Mouse (Mus musculus) Patski (cell line): ENCODE results near the gene Gm4216. TPM values are rescaled to one million over a fixed set of nuclear protein-coding genes. Genes with fewer than 3 reads are reported as not detected.
"Not testable (repeated sequence)": the region's sequence is repeated elsewhere in the genome, so short reads cannot be mapped to it uniquely, and the experiment has no call there.

Source experiments
- ATAC-seq: fragments of 100-300 bp; one replicate; pipeline ENCODE4 v1.8.0; 2021
- CTCF ChIA-PET: fragments of 350-600 bp; sonication (Branson Sonifier 250); formaldehyde crosslinking; loops from one replicate; lab custom pipeline; 2022; ENCODE audit warnings: inconsistent platforms; lab: Charles Lee
- POLR2A ChIA-PET: fragments of 350-600 bp; sonication (Branson Sonifier 250); formaldehyde crosslinking; loops from one replicate; lab custom pipeline; 2022; ENCODE audit warnings: antibody characterized with exemption, inconsistent platforms; lab: Charles Lee
- DNase-seq: peaks from one replicate; pipeline ENCODE4 v3.0.0-alpha.2; 2011; ENCODE audit warnings: low read depth, low spot score
- H3K27me3 ChIP-seq: fragments of 371-371 bp; one replicate; pipeline ENCODE4 v1.5.1; 2021
- in situ Hi-C: fragments of 300-500 bp; cut with MboI; formaldehyde crosslinking; loops from 3 replicates; pipeline ENCODE4 v1.11.1; 2018; ENCODE audit warnings: low pct_unique_long_range_greater_than_20kb, mixed read lengths
- polyA plus RNA-seq: library from polyadenylated mRNA; unstranded; gene quantifications from one replicate; pipeline ENCODE4 v1.2.3, GENCODE M21; 2021

Gene Gm4216
- not detected for polyA plus RNA-seq

GRCm38 (mm10) chr7:23019823-23020222, at the start of gene Gm4216:
Gene Gm4216, minus strand, starts transcription at chr7:23019923.
- POLR2A ChIA-PET, in situ Hi-C loops, DNase-seq, ATAC-seq, H3K27me3 ChIP-seq, CTCF ChIA-PET: not testable (repeated sequence)

DNA sequence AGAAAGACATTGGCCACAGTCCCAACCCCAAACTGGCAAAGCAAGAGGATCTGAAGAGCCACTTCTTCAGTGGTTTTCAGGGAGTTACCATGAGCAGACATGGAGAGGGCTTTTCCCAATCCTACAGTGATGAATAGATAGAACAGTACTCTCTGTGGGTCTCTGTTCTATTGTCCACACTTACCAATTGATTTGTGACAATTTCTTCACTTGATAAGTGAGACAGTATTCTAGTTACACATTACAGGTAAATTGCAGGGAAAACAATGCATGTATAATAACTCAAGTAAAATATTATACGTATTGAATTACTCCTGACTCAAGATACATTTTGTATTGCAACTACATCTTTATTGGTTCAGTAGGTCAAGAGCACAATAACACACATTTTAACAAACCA, 47.6 kb upstream of the Gm4216 start, which contains the start of gene Gm8720:
Gene Gm8720 (minus strand): TSS at position 101 of the 400 bp plus-strand sequence.
- CTCF ChIA-PET, in situ Hi-C loops, DNase-seq, ATAC-seq, H3K27me3 ChIP-seq, POLR2A ChIA-PET: not testable (repeated sequence)

- CTCF ChIA-PET, H3K27me3 ChIP-seq, ATAC-seq, in situ Hi-C loops, POLR2A ChIA-PET, DNase-seq: not testable (repeated sequence)
Observed at GRCm38 (mm10) chr7:23055240-23055639, 35.5 kb upstream of the Gm4216 start, which contains the start of gene Vmn1r163. Gene Vmn1r163, plus strand, starts transcription at chr7:23055540.

GRCm38 (mm10) chr7:22984573-22984972, 35.1 kb downstream of the Gm4216 start, which contains the start of gene Gm4214:
Gene Gm4214, minus strand, starts transcription at chr7:22984673.
- DNase-seq, POLR2A ChIA-PET, in situ Hi-C loops, H3K27me3 ChIP-seq, CTCF ChIA-PET, ATAC-seq: not testable (repeated sequence)

Other genes with a start within 250 kb of the Gm4216 start
- gene Vmn1r158, start 229.1 kb downstream of the Gm4216 start, polyA plus RNA-seq = not detected
- gene Vmn1r159, start 176.3 kb downstream of the Gm4216 start, polyA plus RNA-seq = not detected
- not detected for gene Vmn1r160, start 148.7 kb downstream of the Gm4216 start, polyA plus RNA-seq
- gene Gm4214, start 35.2 kb downstream of the Gm4216 start, polyA plus RNA-seq = not detected
- not detected for gene Vmn1r163, start 35.6 kb upstream of the Gm4216 start, polyA plus RNA-seq
- not detected for gene Gm8720, start 47.5 kb upstream of the Gm4216 start, polyA plus RNA-seq
- not detected for gene Gm10662, start 124.6 kb upstream of the Gm4216 start, polyA plus RNA-seq
- gene Vmn1r165, start 197.4 kb upstream of the Gm4216 start, polyA plus RNA-seq = not detected
- not detected for gene Vmn1r166, start 231.8 kb upstream of the Gm4216 start, polyA plus RNA-seq